Mouse (Mus musculus): ENCODE data around the gene Tmem242.

GRCm38 (mm10) chr17:5396213-5396612 lies 43.8 kb downstream of the Tmem242 start:
- TF ChIP-seq CTCF (IDR thresholded peaks at IDR 0.05; ENCODE audit: borderline replicate concordance, insufficient read depth, low read depth, low read length) = no peak
- no peak for TF ChIP-seq POLR2A (IDR thresholded peaks at IDR 0.05; ENCODE audit: borderline replicate concordance, insufficient read depth, low read length)

Measured in cerebellum, adult 2 months (tissue).